Mouse (Mus musculus) embryonic facial prominence, embryonic 14.5 days (tissue): Measurements from ENCODE around the gene Gjb5. TPM values are rescaled to one million over a fixed set of nuclear protein-coding genes. Genes with fewer than 3 reads are reported as not detected.

Experiments used
- ATAC-seq: fragments of 200-750 bp; cut with Nextera tagmentation; 2 replicates; pipeline ENCODE4 v1.8.0; 2017; ENCODE audit warnings: low read depth, moderate number of reproducible peaks, moderate TSS enrichment
- DNase-seq: peaks from one replicate; pipeline ENCODE4 v3.0.0-alpha.2; 2015; ENCODE audit warnings: low spot score
- H3K27ac ChIP-seq: fragments of 300-500 bp; sonication (generic); replicated peaks from 2 replicates; pipeline ENCODE4 v1.5.1; 2014; ENCODE audit warnings: low read depth, mild to moderate bottlenecking, low read length, moderate library complexity
- H3K27me3 ChIP-seq: fragments of 300-500 bp; sonication (generic); replicated peaks from 2 replicates; pipeline ENCODE4 v1.6.1; 2014; ENCODE audit warnings: low read length; ENCODE audit not compliant: control insufficient read depth, insufficient read depth
- H3K36me3 ChIP-seq: fragments of 300-500 bp; sonication (generic); 2 replicates; pipeline ENCODE4 v1.6.1; 2014; ENCODE audit warnings: low read length, mixed read lengths; ENCODE audit not compliant: control insufficient read depth, insufficient read depth
- H3K4me1 ChIP-seq: fragments of 300-500 bp; sonication (generic); 2 replicates; pipeline ENCODE4 v1.6.1; 2014; ENCODE audit warnings: antibody characterized with exemption, low read length; ENCODE audit not compliant: control insufficient read depth, insufficient read depth
- H3K4me2 ChIP-seq: fragments of 300-500 bp; sonication (generic); 2 replicates; pipeline ENCODE4 v1.6.1; 2014; ENCODE audit warnings: low read depth, mild to moderate bottlenecking, low read length, moderate library complexity, mixed read lengths
- H3K4me3 ChIP-seq: fragments of 300-500 bp; sonication (generic); 2 replicates; pipeline ENCODE4 v1.5.1; 2014; ENCODE audit warnings: low read depth, mild to moderate bottlenecking, low read length
- H3K9ac ChIP-seq: fragments of 300-500 bp; sonication (generic); 2 replicates; pipeline ENCODE4 v1.6.1; 2014; ENCODE audit warnings: low read depth, mild to moderate bottlenecking, low read length, moderate library complexity, mixed read lengths
- H3K9me3 ChIP-seq: fragments of 300-500 bp; sonication (generic); 2 replicates; pipeline ENCODE4 v1.6.1; 2016; ENCODE audit warnings: low read length; ENCODE audit not compliant: control insufficient read depth
- WGBS: fragments of 180-500 bp; shearing (Covaris S2); extraction: QIAGEN DNeasy Blood & Tissue Kit; methylation state at CpG from one replicate; pipeline ENCODE4 v1.1.7; 2014; 5-methylcytosine and 5-hydroxymethylcytosine counted together
- polyA plus RNA-seq: library from polyadenylated mRNA; unstranded; fragments of >200 nt; fragmentation: Nextera tagmentation; extraction: Ambion mirVana; gene quantifications from 2 replicates; pipeline ENCODE4 v1.2.1, GENCODE M21; 2014

Gene Gjb5
- polyA plus RNA-seq, 1 experiment from 2014 or later: 1.1 TPM

DNA sequence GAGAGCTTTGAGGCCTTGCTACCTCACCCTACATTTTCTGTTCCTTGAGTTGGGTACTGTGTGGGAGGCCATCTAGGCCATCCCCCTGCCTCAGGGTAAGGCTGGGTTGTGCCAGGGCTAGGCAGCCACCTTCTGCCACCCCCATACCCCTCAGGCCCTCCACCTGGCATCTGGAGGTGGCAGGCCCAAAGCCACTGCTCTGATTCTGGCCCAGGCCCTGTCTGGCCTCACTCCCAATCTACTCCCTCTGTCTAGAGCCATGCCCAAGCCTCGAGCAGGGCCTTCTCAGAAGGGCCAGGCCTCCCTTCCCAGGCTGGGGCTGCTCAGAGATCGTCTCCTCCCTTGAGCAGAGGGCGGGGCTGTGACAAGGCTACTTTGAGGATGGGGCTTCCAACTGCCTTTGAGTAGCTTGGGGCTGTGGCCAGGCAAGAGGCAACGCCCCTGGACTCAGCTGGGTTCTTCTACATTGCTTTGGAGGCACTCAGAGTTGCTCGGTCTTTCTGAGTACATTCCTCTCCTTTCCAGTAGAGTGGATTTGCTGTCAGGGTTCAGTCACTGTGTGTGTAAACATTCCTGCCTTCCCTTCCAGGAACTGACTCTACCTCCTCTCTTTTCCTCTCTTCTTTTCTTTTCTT lies 23.0 kb downstream of the Gjb5 start:
- WGBS: 28% methylated on average over 5 of the region's 5 CpGs
- peaks cover 7% of the 10 kb centered on the region for H3K4me1 ChIP-seq
- H3K4me2 ChIP-seq: no peak overlapping the region
- H3K4me3 ChIP-seq: no peak overlapping the region
- DNase-seq (no peak), ATAC-seq (no peak)
- no peak overlapping the region for H3K27ac ChIP-seq
- H3K9ac ChIP-seq: no peak overlapping the region
- H3K36me3 ChIP-seq: no peaks in the 10 kb centered on the region
- H3K9me3 ChIP-seq: no peaks in the 10 kb centered on the region
- H3K27me3 ChIP-seq: peaks cover 30% of the 10 kb centered on the region

DNA sequence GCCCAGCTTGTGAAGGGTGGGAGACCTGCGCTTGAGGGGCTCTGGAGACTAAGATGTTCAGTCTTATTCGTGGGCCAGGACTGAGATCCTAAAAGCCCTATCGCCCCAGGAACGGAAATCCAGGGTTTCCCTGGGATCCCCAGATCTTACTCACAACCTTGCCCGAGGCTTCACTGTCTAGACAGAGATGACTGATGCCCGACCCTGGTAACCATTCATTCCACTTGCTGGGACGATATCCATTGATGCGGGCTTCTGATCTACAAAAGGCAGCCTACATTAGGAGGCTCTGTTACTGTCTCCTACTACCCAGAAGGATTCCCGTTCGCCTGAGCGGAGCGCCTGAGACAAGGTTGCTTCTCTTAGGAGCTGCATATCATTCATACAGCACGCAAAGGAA lies 26.8 kb downstream of the Gjb5 start:
- 21% methylated on average over 13 of the region's 13 CpGs for WGBS
- no peak for ATAC-seq
- Histone ChIP-seq H3K27me3 (peaks cover 55% of the 10 kb centered on the region), H3K36me3 (no peaks in the 10 kb centered on the region), H3K4me1 (peaks cover 7% of the 10 kb centered on the region), H3K27ac (no peak overlapping the region), H3K4me2 (peak overlapping the region; percentile 45), H3K9ac (no peak overlapping the region), H3K4me3 (peak overlapping the region; percentile 31; the same call in 1 of the 2 replicates), H3K9me3 (no peaks in the 10 kb centered on the region)
- DNase-seq: no peak

DNA sequence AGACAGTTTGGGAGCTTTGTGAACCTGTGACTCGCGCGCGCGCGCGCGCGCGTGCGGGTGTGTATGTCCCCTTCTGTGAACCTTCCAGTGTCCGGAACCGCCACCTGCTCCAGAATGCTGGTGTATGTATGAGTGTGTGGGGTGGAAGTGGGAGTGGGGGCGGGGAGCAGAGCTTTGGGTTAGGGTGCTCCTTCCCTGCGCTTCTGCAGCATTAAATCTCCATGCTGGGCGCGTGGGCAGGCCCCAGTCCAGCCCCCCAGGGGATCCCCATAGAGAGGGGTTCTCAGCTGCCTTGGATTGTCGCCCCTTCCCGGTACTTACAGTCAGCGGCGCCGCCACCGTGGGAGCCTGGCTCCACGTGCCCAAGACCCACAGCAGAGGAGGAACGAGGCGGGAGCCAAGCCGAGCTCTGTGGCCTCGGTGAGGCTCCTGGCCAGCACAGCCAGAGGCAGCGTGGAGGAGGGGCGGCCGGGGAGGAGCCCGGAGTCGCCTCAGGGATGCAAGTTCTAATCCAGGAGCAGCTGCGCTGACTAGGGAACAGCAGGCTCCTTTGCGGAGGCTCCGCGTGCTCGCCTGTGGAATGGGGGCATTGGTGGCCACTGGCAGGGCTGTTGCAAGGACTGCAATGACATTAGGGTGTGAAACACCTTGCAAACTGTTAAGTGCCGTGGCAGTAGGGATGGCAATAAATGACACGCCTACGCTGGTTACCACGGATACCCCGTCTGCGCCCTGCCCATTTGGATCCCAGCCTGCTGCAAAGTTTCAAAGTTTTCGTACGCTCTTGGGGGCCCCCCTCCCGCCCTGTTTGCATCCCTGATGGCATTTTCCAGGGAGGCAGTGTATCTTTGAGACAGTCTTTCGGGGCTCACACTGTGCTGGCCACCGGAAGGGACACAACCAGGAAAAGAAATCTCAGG lies 27.5 kb downstream of the Gjb5 start, which contains the start of gene Gjb3:
TSS of gene Gjb3 (minus strand) at position 664 of the 920 bp plus-strand sequence.
- Histone ChIP-seq H3K4me2 (peak within 1 kb of the TSS; percentile 45), H3K4me1 (peaks cover 7% of the 10 kb centered on the region), H3K36me3 (no peaks in the 10 kb centered on the region), H3K9me3 (no peaks in the 10 kb centered on the region), H3K27me3 (peaks cover 61% of the 10 kb centered on the region), H3K4me3 (peak within 1 kb of the TSS; percentile 31), H3K9ac (peak within 1 kb of the TSS; percentile 27; the same call in 1 of the 2 replicates), H3K27ac (peak within 1 kb of the TSS; percentile 61; the same call in 1 of the 2 replicates)
- WGBS: 2% methylated on average over 46 of the region's 49 CpGs
- ATAC-seq (0 out of 2 replicates have a peak, but pooled peaks have one; percentile 7), DNase-seq (no peak)

DNA sequence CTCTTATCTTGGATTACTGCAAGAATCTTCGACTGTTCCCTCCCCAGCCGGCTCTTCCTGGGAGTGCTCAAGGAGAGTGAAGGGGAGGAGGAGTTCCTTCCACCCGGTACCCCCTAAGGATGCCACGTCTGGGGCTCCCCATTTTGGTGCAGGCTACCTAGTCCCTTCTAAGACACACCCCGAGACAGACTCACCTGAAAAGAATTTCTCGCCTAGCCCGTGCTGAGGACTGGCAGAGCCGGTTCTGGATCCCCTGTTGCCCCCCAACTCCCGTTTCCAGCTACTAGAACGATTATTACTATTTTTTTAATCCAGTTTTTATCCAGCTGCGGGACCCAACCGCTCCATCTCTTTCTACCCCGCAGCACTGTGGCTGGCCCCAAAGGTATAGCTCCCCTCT lies 28.2 kb downstream of the Gjb5 start:
- Histone ChIP-seq H3K9me3 (no peaks in the 10 kb centered on the region), H3K4me3 (peak overlapping the region; percentile 31), H3K36me3 (no peaks in the 10 kb centered on the region), H3K9ac (no peak overlapping the region), H3K27ac (peak overlapping the region; percentile 61; the same call in 1 of the 2 replicates), H3K27me3 (peaks cover 62% of the 10 kb centered on the region), H3K4me1 (peaks cover 7% of the 10 kb centered on the region), H3K4me2 (peak overlapping the region; percentile 45)
- DNase-seq (peak; percentile 72), ATAC-seq (peak; percentile 30; the same call in 1 of the 2 replicates)
- WGBS: 1% methylated on average over 13 of the region's 13 CpGs

DNA sequence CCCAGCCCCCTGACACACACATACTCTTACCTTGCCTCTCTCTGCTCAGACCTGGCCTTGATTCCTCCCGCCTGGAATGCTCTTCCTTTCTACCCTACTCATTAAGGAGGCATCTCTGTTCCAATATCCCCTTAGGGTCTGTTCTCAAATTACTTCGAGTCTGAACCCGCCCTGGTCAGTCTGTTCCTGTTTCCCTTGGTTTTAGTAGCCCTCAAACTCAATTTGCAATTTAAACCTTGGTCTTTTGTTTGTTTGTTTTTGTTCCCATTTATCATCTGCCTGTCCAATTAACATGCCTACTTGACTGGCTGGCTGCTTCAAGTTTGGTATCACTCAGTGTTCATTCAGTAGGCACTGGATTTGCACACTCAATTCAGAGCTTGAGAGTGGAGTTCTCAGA lies 28.9 kb downstream of the Gjb5 start:
- 5% methylated on average over 3 of the region's 3 CpGs for WGBS

DNA sequence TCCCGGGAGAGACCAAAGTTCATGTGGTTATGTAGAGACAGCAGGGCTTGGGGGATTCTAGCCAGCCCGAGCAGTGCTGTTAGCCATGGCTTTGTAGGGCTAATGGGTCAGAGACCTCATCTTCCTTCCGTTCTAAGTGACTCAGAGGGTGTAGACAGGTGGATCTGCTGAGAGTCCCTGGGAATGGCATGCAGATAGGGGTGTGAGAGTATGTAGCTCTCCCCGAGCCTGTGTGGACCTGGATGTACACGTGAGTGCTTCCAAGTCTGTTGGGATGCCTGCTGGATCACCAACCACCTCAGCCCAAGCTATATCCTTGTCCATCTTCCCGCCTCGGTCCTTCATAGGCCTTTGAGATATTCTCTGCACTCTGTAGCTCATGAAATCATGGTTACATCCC lies 29.6 kb downstream of the Gjb5 start:
- no peak for ATAC-seq
- no peaks in the 10 kb centered on the region for H3K36me3 ChIP-seq
- H3K27me3 ChIP-seq: peaks cover 62% of the 10 kb centered on the region
- 67% methylated on average over 7 of the region's 7 CpGs for WGBS
- H3K9me3 ChIP-seq: no peaks in the 10 kb centered on the region
- no peak overlapping the region for H3K4me2 ChIP-seq
- H3K4me3 ChIP-seq: no peak overlapping the region
- no peak overlapping the region for H3K27ac ChIP-seq
- peaks cover 7% of the 10 kb centered on the region for H3K4me1 ChIP-seq
- DNase-seq: no peak
- H3K9ac ChIP-seq: no peak overlapping the region

More for the DNA sequence above, 28.9 kb downstream of the Gjb5 start:
- ATAC-seq (no peak), DNase-seq (no peak)
- Histone ChIP-seq H3K27me3 (peaks cover 62% of the 10 kb centered on the region), H3K4me2 (no peak overlapping the region), H3K4me3 (no peak overlapping the region), H3K27ac (no peak overlapping the region; the same call in 1 of the 2 replicates), H3K36me3 (no peaks in the 10 kb centered on the region), H3K9ac (no peak overlapping the region), H3K4me1 (peaks cover 7% of the 10 kb centered on the region), H3K9me3 (no peaks in the 10 kb centered on the region)

DNA sequence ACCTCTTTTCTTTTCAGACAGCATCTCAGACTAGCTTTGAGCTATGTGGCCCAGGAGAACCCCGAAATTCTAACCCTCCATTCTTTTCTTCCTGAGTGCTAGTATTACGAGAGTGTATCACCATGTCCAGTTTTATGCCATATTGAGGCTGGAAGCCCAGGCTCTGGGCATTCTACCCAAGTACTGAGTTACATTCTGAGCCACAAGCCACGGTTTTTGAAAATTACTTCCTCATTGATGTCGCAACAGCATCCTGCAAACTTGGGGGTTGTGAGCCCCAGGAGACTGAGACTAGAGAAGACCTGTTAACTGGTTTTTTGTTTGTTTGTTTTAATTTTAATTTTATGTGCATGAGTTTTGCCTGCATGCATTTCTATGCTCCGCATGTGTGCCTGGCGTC lies 30.2 kb downstream of the Gjb5 start:
- no peak for ATAC-seq
- no peak overlapping the region for H3K4me3 ChIP-seq
- H3K4me2 ChIP-seq: no peak overlapping the region
- WGBS: 55% methylated on average over 6 of the region's 6 CpGs
- no peak overlapping the region for H3K9ac ChIP-seq
- peaks cover 7% of the 10 kb centered on the region for H3K4me1 ChIP-seq
- no peaks in the 10 kb centered on the region for H3K9me3 ChIP-seq
- no peaks in the 10 kb centered on the region for H3K36me3 ChIP-seq
- peaks cover 59% of the 10 kb centered on the region for H3K27me3 ChIP-seq
- DNase-seq: no peak
- H3K27ac ChIP-seq: no peak overlapping the region

DNA sequence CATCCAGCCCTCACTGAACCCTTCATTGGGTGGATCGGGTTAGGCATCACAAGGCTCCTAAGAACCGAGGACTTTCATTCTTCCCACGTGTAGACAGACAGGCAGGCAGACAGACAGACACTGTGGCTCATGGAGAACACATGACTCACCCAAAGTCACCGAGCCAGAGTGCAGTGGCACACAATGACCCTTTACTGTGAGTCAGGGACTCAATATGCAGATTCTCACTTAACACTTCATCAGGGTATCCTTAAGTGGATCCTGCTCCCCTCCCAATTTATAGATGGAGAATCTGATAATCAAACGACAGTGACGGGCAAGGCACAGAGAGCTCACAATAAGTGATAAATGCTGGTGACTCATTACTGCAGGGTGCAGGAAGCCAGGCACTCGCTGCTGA lies 30.7 kb downstream of the Gjb5 start:
- no peak overlapping the region for H3K9ac ChIP-seq
- no peak overlapping the region for H3K4me2 ChIP-seq
- no peaks in the 10 kb centered on the region for H3K9me3 ChIP-seq
- WGBS: 58% methylated on average over 7 of the region's 7 CpGs
- ATAC-seq (no peak), DNase-seq (no peak)
- no peaks in the 10 kb centered on the region for H3K36me3 ChIP-seq
- no peak overlapping the region for H3K27ac ChIP-seq
- peaks cover 54% of the 10 kb centered on the region for H3K27me3 ChIP-seq
- no peak overlapping the region for H3K4me3 ChIP-seq
- H3K4me1 ChIP-seq: peaks cover 7% of the 10 kb centered on the region
